In genomic region chr12:12223336-12223735, GRCm38 (mm10) we compare ENCODE assay signal across 12 mouse cellular contexts. TPM values are rescaled to one million over a fixed set of nuclear protein-coding genes. Genes with fewer than 3 reads are reported as not detected.
DNase-seq lines count a peak whose midpoint lies in the region; ATAC-seq and TF ChIP-seq lines count a peak whose summit lies in the region.
"Had no signal": no experiment of that assay in that cellular context is flagged by ENCODE, and none has a peak within 500 bp of the region (broad histone marks: within the 10 kb centered on the region; RNA-seq: fewer than 3 reads in every experiment).

No protein-coding gene starts in this region.

- H3K27me3 ChIP-seq in liver, adult 2 months (ENCODE audit: control insufficient read depth, insufficient read depth, low read length) = no peaks in the 10 kb centered on the region
- H3K27me3 ChIP-seq in liver, embryonic 12.5 days (replicated peaks) = no peaks in the 10 kb centered on the region
- H3K27me3 ChIP-seq: embryonic facial prominence, embryonic 15.5 days had no signal

- H3K9ac ChIP-seq in liver, adult 2 months (ENCODE audit: low read depth, low read length) = no peak overlapping the region
- H3K9ac ChIP-seq in liver, embryonic 12.5 days = no peak overlapping the region
- H3K9ac ChIP-seq: embryonic facial prominence, embryonic 15.5 days had no signal

- no peaks in the 10 kb centered on the region for H3K79me2 ChIP-seq in liver, adult 2 months (ENCODE audit: control insufficient read depth, insufficient read depth, low read length)

- TF ChIP-seq POLR2A in liver, adult 2 months (IDR thresholded peaks at IDR 0.05; ENCODE audit: extremely low read depth, insufficient read depth, low read length) = no peak

- no peak overlapping the region for H3K4me2 ChIP-seq in liver, embryonic 12.5 days
- H3K4me2 ChIP-seq: embryonic facial prominence, embryonic 15.5 days had no signal

- ATAC-seq in liver, embryonic 12.5 days = no peak
- peak; percentile 79 for ATAC-seq in neutrophil, adult 5-6 weeks (ENCODE audit: extremely low read depth, insufficient number of reproducible peaks, low FRiP score, poor library complexity, severe bottlenecking)
- ATAC-seq: intestine, postnatal 0 days had no signal

- H3K9me3 ChIP-seq in liver, embryonic 12.5 days (replicated peaks) = no peaks in the 10 kb centered on the region
- H3K9me3 ChIP-seq: embryonic facial prominence, embryonic 15.5 days had no signal

- WGBS in liver, adult 2 months = 63% methylated on average over 2 of the region's 2 CpGs
- 55% methylated on average over 2 of the region's 2 CpGs for WGBS in liver, embryonic 12.5 days (ENCODE audit: insufficient replicate concordance)

- H3K36me3 ChIP-seq in liver, adult 2 months (ENCODE audit: control insufficient read depth, insufficient read depth, low read length) = no peaks in the 10 kb centered on the region
- H3K36me3 ChIP-seq in liver, embryonic 12.5 days = no peaks in the 10 kb centered on the region
- H3K36me3 ChIP-seq: embryonic facial prominence, embryonic 15.5 days had no signal

- no peak overlapping the region for H3K27ac ChIP-seq in liver, adult 2 months (replicated peaks; ENCODE audit: insufficient read depth, low read depth, low read length)
- no peak overlapping the region for H3K27ac ChIP-seq in liver, embryonic 12.5 days
- H3K27ac ChIP-seq: embryonic facial prominence, embryonic 15.5 days had no signal

- no peak overlapping the region for H3K4me3 ChIP-seq in liver, adult 2 months (ENCODE audit: insufficient read depth, low read depth, low read length)
- H3K4me3 ChIP-seq in liver, embryonic 12.5 days = no peak overlapping the region
- H3K4me3 ChIP-seq: embryonic facial prominence, embryonic 15.5 days had no signal

- no peaks in the 10 kb centered on the region for H3K4me1 ChIP-seq in liver, adult 2 months (ENCODE audit: control insufficient read depth, insufficient read depth, low read length)
- no peaks in the 10 kb centered on the region for H3K4me1 ChIP-seq in liver, embryonic 12.5 days
- H3K4me1 ChIP-seq: embryonic facial prominence, embryonic 15.5 days had no signal

- TF ChIP-seq CTCF in liver, adult 2 months (IDR thresholded peaks at IDR 0.05; ENCODE audit: low read depth, low read length) = no peak

- peak; percentile 43 to 80 for DNase-seq in adrenal gland, adult (ENCODE audit: inconsistent age in 2 of 2, low spot score in 1 of 2)
- no peak for DNase-seq in adrenal gland, postnatal 4 days (ENCODE audit: low spot score in 2 of 2)
- peak; percentile 54 for DNase-seq in liver, adult 2 months (ENCODE audit: extremely low read depth, low read depth, low spot score)
- peak; percentile 59 to 69 for DNase-seq in heart, adult 9 months (ENCODE audit: low spot score in 2 of 2)
- DNase-seq in retina, embryonic 14.5 days (ENCODE audit: low spot score) = no peak
- DNase-seq in spleen, postnatal 10 days (ENCODE audit: low spot score in 2 of 2) = no peak
- DNase-seq: cerebellum, adult 18-20 months; spleen, adult 18-20 months had no signal

RNA-seq across cellular contexts. Expression of gene Fam49a, which starts 38.6 kb away (rescaled TPM):
- 10 to 100 TPM; 16.3 to 19.0 TPM for total RNA-seq in adrenal gland, postnatal 4 days (2021)
- 2.0 and 3.3 TPM in 2 replicates for total RNA-seq in liver, adult 2 months (2014; rRNA removed)
- 0.65 and 1.7 TPM in 2 replicates for polyA plus RNA-seq in liver, adult 2 months (2012; rRNA removed)
- 3.8 and 4.1 TPM in 2 replicates for polyA plus RNA-seq in liver, embryonic 12.5 days (2016; fragmentation: Nextera tagmentation; extraction: Ambion mirVana)
- 30.2 and 36.1 TPM in 2 replicates for total RNA-seq in neutrophil, adult 5-6 weeks (2017)

Comparison
In these comparisons a context has a peak if more than half of its experiments do, and no peak if none do; other contexts are left out.
1. DNase-seq: peak in adrenal gland, adult (2 of 2), liver, adult 2 months (single experiment) and heart, adult 9 months (2 of 2); none in adrenal gland, postnatal 4 days (0 of 2), retina, embryonic 14.5 days (single experiment) and spleen, postnatal 10 days (0 of 2).